Mouse (Mus musculus): ENCODE results near the gene Fadd. TPM values are rescaled to one million over a fixed set of nuclear protein-coding genes. Genes with fewer than 3 reads are reported as not detected.

The Fadd gene
- total RNA-seq, 1 experiment from 2014 or later, result 8.3 TPM

- ATAC-seq (replicated peaks; ENCODE audit: low read depth, poor library complexity, severe bottlenecking), result 0 out of 2 replicates have a peak, but pooled peaks have one; percentile 24
These were observed 1.4 kb upstream of the Fadd start for GRCm38 (mm10) chr7:144583619-144584018.

GRCm38 (mm10) chr7:144581559-144582283 is 542 bp downstream of the Fadd start:
- ATAC-seq (replicated peaks; ENCODE audit: low read depth, poor library complexity, severe bottlenecking), result peak; percentile 75

GRCm38 (mm10) chr7:144577876-144578275 is 4.4 kb downstream of the Fadd start:
- ATAC-seq (replicated peaks; ENCODE audit: low read depth, poor library complexity, severe bottlenecking), result no peak

- no peak for ATAC-seq (replicated peaks; ENCODE audit: low read depth, poor library complexity, severe bottlenecking)
These were observed 10.0 kb downstream of the Fadd start for GRCm38 (mm10) chr7:144572234-144572633.

GRCm38 (mm10) chr7:144571598-144571997 is 10.7 kb downstream of the Fadd start:
- no peak for ATAC-seq (replicated peaks; ENCODE audit: low read depth, poor library complexity, severe bottlenecking)

GRCm38 (mm10) chr7:144569428-144569827 is 12.8 kb downstream of the Fadd start:
- no peak for ATAC-seq (replicated peaks; ENCODE audit: low read depth, poor library complexity, severe bottlenecking)

- ATAC-seq (replicated peaks; ENCODE audit: low read depth, poor library complexity, severe bottlenecking), result 0 out of 2 replicates have a peak, but pooled peaks have one; percentile 36
These were observed 14.2 kb downstream of the Fadd start for GRCm38 (mm10) chr7:144568091-144568490.

- ATAC-seq (replicated peaks; ENCODE audit: low read depth, poor library complexity, severe bottlenecking), result 0 out of 2 replicates have a peak, but pooled peaks have one; percentile 9
These were observed 15.2 kb downstream of the Fadd start for GRCm38 (mm10) chr7:144566921-144567682.

GRCm38 (mm10) chr7:144563456-144564155 is 18.7 kb downstream of the Fadd start:
- no peak for ATAC-seq (replicated peaks; ENCODE audit: low read depth, poor library complexity, severe bottlenecking)

- ATAC-seq (replicated peaks; ENCODE audit: low read depth, poor library complexity, severe bottlenecking), result no peak
These were observed 20.2 kb downstream of the Fadd start for GRCm38 (mm10) chr7:144562016-144562415.

GRCm38 (mm10) chr7:144560594-144560993 is 21.7 kb downstream of the Fadd start:
- no peak for ATAC-seq (replicated peaks; ENCODE audit: low read depth, poor library complexity, severe bottlenecking)

GRCm38 (mm10) chr7:144558552-144558951 is 23.7 kb downstream of the Fadd start:
- ATAC-seq (replicated peaks; ENCODE audit: low read depth, poor library complexity, severe bottlenecking), result no peak

GRCm38 (mm10) chr7:144554123-144554472 is 28.2 kb downstream of the Fadd start:
- ATAC-seq (replicated peaks; ENCODE audit: low read depth, poor library complexity, severe bottlenecking), result no peak

- peak; percentile 94 for ATAC-seq (replicated peaks; ENCODE audit: low read depth, poor library complexity, severe bottlenecking)
These were observed 28.8 kb downstream of the Fadd start, which contains the start of gene Ppfia1 for GRCm38 (mm10) chr7:144553237-144554122. TSS of gene Ppfia1 (minus strand) at chr7:144553729.

GRCm38 (mm10) chr7:144552274-144552673 is 30.0 kb downstream of the Fadd start:
- no peak for ATAC-seq (replicated peaks; ENCODE audit: low read depth, poor library complexity, severe bottlenecking)

GRCm38 (mm10) chr7:144550811-144551210 is 31.5 kb downstream of the Fadd start:
- ATAC-seq (replicated peaks; ENCODE audit: low read depth, poor library complexity, severe bottlenecking), result no peak

- ATAC-seq (replicated peaks; ENCODE audit: low read depth, poor library complexity, severe bottlenecking), result no peak
These were observed 32.2 kb downstream of the Fadd start for GRCm38 (mm10) chr7:144549904-144550566.

- ATAC-seq (replicated peaks; ENCODE audit: low read depth, poor library complexity, severe bottlenecking), result no peak
These were observed 37.0 kb downstream of the Fadd start for GRCm38 (mm10) chr7:144545231-144545630.

- ATAC-seq (replicated peaks; ENCODE audit: low read depth, poor library complexity, severe bottlenecking), result no peak
These were observed 40.9 kb downstream of the Fadd start for GRCm38 (mm10) chr7:144541351-144541750.
